Mouse (Mus musculus) liver, embryonic 14.5 days (tissue): ENCODE results near the gene Baiap2l1. TPM values are rescaled to one million over a fixed set of nuclear protein-coding genes. Genes with fewer than 3 reads are reported as not detected.

Source experiments
- ATAC-seq: fragments of 200-750 bp; cut with Nextera tagmentation; 2 replicates; pipeline ENCODE4 v1.8.0; 2017; ENCODE audit warnings: moderate number of reproducible peaks, mild to moderate bottlenecking, moderate library complexity; ENCODE audit not compliant: insufficient read depth
- DNase-seq, 3 experiments: peaks; one replicate each; pipeline ENCODE4 v3.0.0-alpha.2; 2012 to 2013; ENCODE audit warnings: low read depth in 3 of 3, low spot score in 3 of 3
- H3K27ac ChIP-seq: fragments of 300-500 bp; sonication (generic); 2 replicates; pipeline ENCODE4 v1.5.1; 2014; ENCODE audit warnings: moderate library complexity, mild to moderate bottlenecking, control low read depth, inconsistent platforms
- H3K27me3 ChIP-seq: fragments of 300-500 bp; sonication (generic); 2 replicates; pipeline ENCODE4 v1.6.1; 2014; ENCODE audit warnings: mild to moderate bottlenecking, low read length, moderate library complexity; ENCODE audit not compliant: control insufficient read depth, insufficient read depth
- H3K36me3 ChIP-seq: fragments of 300-500 bp; sonication (generic); replicated peaks from 2 replicates; pipeline ENCODE4 v1.6.1; 2014; ENCODE audit warnings: low read depth; ENCODE audit not compliant: control insufficient read depth, insufficient read depth
- H3K4me1 ChIP-seq, 2 experiments: fragments of 200-500 bp in 1 of 2; fragments of 300-500 bp in 1 of 2; sonication (generic) in 1 of 2; replicated peaks; 2 replicates each; pipeline ENCODE4 v1.6.1; 2012 to 2014; ENCODE audit warnings: antibody characterized with exemption in 1 of 2, inconsistent platforms in 1 of 2, low read length in 1 of 2; ENCODE audit not compliant: control insufficient read depth in 2 of 2, insufficient read depth in 2 of 2
- H3K4me2 ChIP-seq: fragments of 300-500 bp; sonication (generic); 2 replicates; pipeline ENCODE4 v1.6.1; 2014; ENCODE audit warnings: low read depth, mild to moderate bottlenecking, control low read depth, moderate library complexity
- H3K4me3 ChIP-seq, 2 experiments: fragments of 200-500 bp in 1 of 2; fragments of 300-500 bp in 1 of 2; sonication (generic) in 1 of 2; 2 replicates each; pipeline ENCODE4 v1.5.1; 2012 to 2014; ENCODE audit warnings: low read depth in 2 of 2, low read length in 2 of 2, mild to moderate bottlenecking in 2 of 2, control low read depth in 1 of 2, inconsistent platforms in 1 of 2, moderate library complexity in 1 of 2; ENCODE audit not compliant: insufficient read depth in 1 of 2
- H3K9ac ChIP-seq: fragments of 300-500 bp; sonication (generic); replicated peaks from 2 replicates; pipeline ENCODE4 v1.6.1; 2014; ENCODE audit warnings: mild to moderate bottlenecking, control low read depth, moderate library complexity
- H3K9me3 ChIP-seq: fragments of 300-500 bp; sonication (generic); 2 replicates; pipeline ENCODE4 v1.6.1; 2016; ENCODE audit warnings: low read length, mixed read lengths; ENCODE audit not compliant: control insufficient read depth
- CTCF ChIP-seq: IDR thresholded peaks from 2 replicates; pipeline ENCODE4 v1.5.1; 2016; ENCODE audit warnings: antibody characterized with exemption, low read depth, control low read depth
- EP300 ChIP-seq: IDR thresholded peaks from 2 replicates; pipeline ENCODE4 v1.6.1; 2016; ENCODE audit warnings: antibody characterized with exemption, low read depth
- WGBS: fragments of 180-500 bp; shearing (Covaris S2); extraction: QIAGEN DNeasy Blood & Tissue Kit; methylation state at CpG from one replicate; pipeline ENCODE4 v1.1.7; 2014; ENCODE audit not compliant: insufficient replicate concordance; 5-methylcytosine and 5-hydroxymethylcytosine counted together
- polyA plus RNA-seq, 2 experiments: library from polyadenylated mRNA; depleted of rRNA in 1 of 2; stranded (reverse) in 1 of 2; unstranded in 1 of 2; fragments of >200 nt; fragmentation: Nextera tagmentation in 1 of 2; extraction: Ambion mirVana in 1 of 2; gene quantifications; 2 replicates each; pipeline versions ENCODE4 v1.2.1 to v1.2.3; 2012 to 2014

Baiap2l1 gene
- polyA plus RNA-seq, 2 experiments = 2.4 to 3.8 TPM

- H3K9me3 ChIP-seq = no peaks in the 10 kb centered on the region
- 71% methylated on average over 14 of the region's 14 CpGs for WGBS
- H3K9ac ChIP-seq = no peak overlapping the region
- no peak overlapping the region for H3K4me3 ChIP-seq
- no peak overlapping the region for H3K4me2 ChIP-seq
- H3K27me3 ChIP-seq = no peaks in the 10 kb centered on the region; the same call in 1 of the 2 replicates
- no peak overlapping the region for H3K27ac ChIP-seq
- TF ChIP-seq CTCF = no peak
- TF ChIP-seq EP300 = no peak
- no peaks in the 10 kb centered on the region for H3K36me3 ChIP-seq
- no peak for ATAC-seq
- DNase-seq = no peak
- H3K4me1 ChIP-seq = peaks cover 6 to 16% of the 10 kb centered on the region in 2 experiments
These were observed 99.7 kb downstream of the Baiap2l1 start for GRCm38 (mm10) chr5:144258131-144258611.

GRCm38 (mm10) chr5:144257451-144258110 is 100.3 kb downstream of the Baiap2l1 start:
- peaks cover 6 to 16% of the 10 kb centered on the region in 2 experiments for H3K4me1 ChIP-seq
- no peaks in the 10 kb centered on the region; the same call in 1 of the 2 replicates for H3K27me3 ChIP-seq
- TF ChIP-seq EP300 = no peak
- peak; percentile 22 for TF ChIP-seq CTCF
- no peak for DNase-seq
- 72% methylated on average over 3 of the region's 3 CpGs for WGBS
- no peak overlapping the region for H3K27ac ChIP-seq
- no peak overlapping the region for H3K9ac ChIP-seq
- no peaks in the 10 kb centered on the region for H3K9me3 ChIP-seq
- H3K4me2 ChIP-seq = no peak overlapping the region; the same call in 1 of the 2 replicates
- H3K4me3 ChIP-seq = no peak overlapping the region
- no peaks in the 10 kb centered on the region for H3K36me3 ChIP-seq
- no peak for ATAC-seq

- no peaks in the 10 kb centered on the region; the same call in 1 of the 2 replicates for H3K27me3 ChIP-seq
- no peaks in the 10 kb centered on the region for H3K9me3 ChIP-seq
- H3K27ac ChIP-seq = no peak overlapping the region
- ATAC-seq (no peak), DNase-seq (no peak)
- H3K9ac ChIP-seq = no peak overlapping the region
- no peaks in the 10 kb centered on the region for H3K36me3 ChIP-seq
- TF ChIP-seq EP300 = no peak
- H3K4me1 ChIP-seq = peaks cover 6 to 16% of the 10 kb centered on the region in 2 experiments
- 53% methylated on average over 1 of the region's 1 CpGs for WGBS
- peak overlapping the region; percentile 85 for H3K4me2 ChIP-seq
- H3K4me3 ChIP-seq = peak overlapping the region; percentile 63 to 74; a peak in 3 of 4 replicates
These were observed 101.0 kb downstream of the Baiap2l1 start for GRCm38 (mm10) chr5:144256888-144257287.

GRCm38 (mm10) chr5:144256541-144256870 is 101.4 kb downstream of the Baiap2l1 start:
- H3K27ac ChIP-seq = no peak overlapping the region
- 20% methylated on average over 7 of the region's 7 CpGs for WGBS

More at GRCm38 (mm10) chr5:144256541-144256870, 101.4 kb downstream of the Baiap2l1 start:
- H3K4me1 ChIP-seq = peaks cover 6 to 16% of the 10 kb centered on the region in 2 experiments
- peak overlapping the region; percentile 63 to 74 for H3K4me3 ChIP-seq
- no peaks in the 10 kb centered on the region for H3K9me3 ChIP-seq
- no peak for TF ChIP-seq CTCF
- no peak for TF ChIP-seq EP300
- no peaks in the 10 kb centered on the region; the same call in 1 of the 2 replicates for H3K27me3 ChIP-seq
- H3K36me3 ChIP-seq = no peaks in the 10 kb centered on the region
- H3K9ac ChIP-seq = peak overlapping the region; percentile 76
- ATAC-seq = no peak
- peak overlapping the region; percentile 85 for H3K4me2 ChIP-seq
- DNase-seq = no peak
